ENCODE assay signal across 28 mouse cellular contexts in genomic region chr12:8111484-8111883, GRCm38 (mm10).
DNase-seq lines count a peak whose midpoint lies in the region; ATAC-seq and TF ChIP-seq lines count a peak whose summit lies in the region.
"Had no signal": no experiment of that assay in that cellular context is flagged by ENCODE, and none has a peak within 500 bp of the region (broad histone marks: within the 10 kb centered on the region; RNA-seq: fewer than 3 reads in every experiment).

No protein-coding gene starts in this region.

- H3K4me1 ChIP-seq in liver, adult 2 months (ENCODE audit: control insufficient read depth, insufficient read depth, low read length): peaks cover 12% of the 10 kb centered on the region; the same call in 1 of the 2 replicates
- H3K4me1 ChIP-seq in liver, embryonic 12.5 days: no peaks in the 10 kb centered on the region
- H3K4me1 ChIP-seq: forebrain, embryonic 12.5 days; forebrain, embryonic 15.5 days; heart, embryonic 13.5 days had no signal

- no peak overlapping the region for H3K27ac ChIP-seq in liver, adult 2 months (replicated peaks; ENCODE audit: insufficient read depth, low read depth, low read length)
- no peak overlapping the region for H3K27ac ChIP-seq in liver, embryonic 12.5 days
- H3K27ac ChIP-seq: embryonic facial prominence, embryonic 10.5 days; embryonic facial prominence, embryonic 13.5 days; forebrain, embryonic 12.5 days; forebrain, embryonic 15.5 days; heart, adult 2 months; heart, embryonic 10.5 days; heart, embryonic 13.5 days; hindbrain, embryonic 14.5 days; hindbrain, postnatal 0 days had no signal

- no peaks in the 10 kb centered on the region for H3K27me3 ChIP-seq in liver, adult 2 months (ENCODE audit: control insufficient read depth, insufficient read depth, low read length)
- no peaks in the 10 kb centered on the region for H3K27me3 ChIP-seq in liver, embryonic 12.5 days (replicated peaks)
- H3K27me3 ChIP-seq: embryonic facial prominence, embryonic 13.5 days; forebrain, embryonic 12.5 days; forebrain, embryonic 15.5 days; heart, embryonic 13.5 days had no signal

- no peak overlapping the region for H3K9ac ChIP-seq in liver, adult 2 months (ENCODE audit: low read depth, low read length)
- H3K9ac ChIP-seq in liver, embryonic 12.5 days: no peak overlapping the region
- H3K9ac ChIP-seq: embryonic facial prominence, embryonic 13.5 days; forebrain, embryonic 12.5 days; forebrain, embryonic 15.5 days; heart, embryonic 13.5 days; hindbrain, embryonic 14.5 days had no signal

- DNase-seq in liver, adult 2 months (ENCODE audit: extremely low read depth, low read depth, low spot score): peak; percentile 7
- peak; percentile 13 for DNase-seq in urinary bladder, postnatal 14 days (ENCODE audit: low spot score)
- DNase-seq in urinary bladder, postnatal 36 days (ENCODE audit: low spot score in 2 of 2): no peak
- no peak for DNase-seq in kidney, postnatal 10 days
- DNase-seq: adrenal gland, adult 2 months; adrenal gland, postnatal 14 days; cerebellum, adult 18-20 months; cerebellum, adult 9-10 months; cerebellum, postnatal 36 days; embryo, embryonic 11 days; gastrocnemius, postnatal 25 days; heart, adult 2 months; heart, postnatal 14 days; heart, postnatal 4 days had no signal

- 68% methylated on average over 4 of the region's 4 CpGs for WGBS in liver, adult 2 months
- WGBS in liver, embryonic 12.5 days (ENCODE audit: insufficient replicate concordance): 37% methylated on average over 4 of the region's 4 CpGs

- no peaks in the 10 kb centered on the region for H3K36me3 ChIP-seq in liver, adult 2 months (ENCODE audit: control insufficient read depth, insufficient read depth, low read length)
- no peaks in the 10 kb centered on the region for H3K36me3 ChIP-seq in liver, embryonic 12.5 days
- H3K36me3 ChIP-seq: embryonic facial prominence, embryonic 10.5 days; embryonic facial prominence, embryonic 13.5 days; forebrain, embryonic 12.5 days; forebrain, embryonic 15.5 days; heart, embryonic 10.5 days; heart, embryonic 13.5 days had no signal

- no peaks in the 10 kb centered on the region for H3K9me3 ChIP-seq in liver, embryonic 12.5 days (replicated peaks)
- H3K9me3 ChIP-seq: embryonic facial prominence, embryonic 10.5 days; embryonic facial prominence, embryonic 13.5 days; forebrain, embryonic 12.5 days; forebrain, embryonic 15.5 days; heart, embryonic 10.5 days; heart, embryonic 13.5 days had no signal

- no peak for TF ChIP-seq CTCF in liver, adult 2 months (IDR thresholded peaks at IDR 0.05; ENCODE audit: low read depth, low read length)

- no peak for TF ChIP-seq POLR2A in liver, adult 2 months (IDR thresholded peaks at IDR 0.05; ENCODE audit: extremely low read depth, insufficient read depth, low read length)

- no peak overlapping the region for H3K4me3 ChIP-seq in liver, adult 2 months (ENCODE audit: insufficient read depth, low read depth, low read length)
- H3K4me3 ChIP-seq in liver, embryonic 12.5 days: no peak overlapping the region
- H3K4me3 ChIP-seq: embryonic facial prominence, embryonic 10.5 days; embryonic facial prominence, embryonic 13.5 days; erythroblast, embryonic 14.5 days; forebrain, embryonic 12.5 days; forebrain, embryonic 15.5 days; heart, adult 2 months; heart, embryonic 10.5 days; heart, embryonic 13.5 days had no signal

- no peak for ATAC-seq in liver, embryonic 12.5 days
- ATAC-seq in granulocyte monocyte progenitor cell, adult 5-6 weeks (replicated peaks; ENCODE audit: poor library complexity, severe bottlenecking): peak; percentile 29
- ATAC-seq: activated CD4-positive, CD25-positive, alpha-beta regulatory T cell, adult 4 months; CD4-positive, CD25-positive, alpha-beta regulatory T cell, adult 4 months; forebrain, embryonic 15.5 days; hindbrain, postnatal 0 days; inflammation-experienced regulatory T-cells, adult 6 months had no signal

- H3K4me2 ChIP-seq in liver, embryonic 12.5 days: no peak overlapping the region
- H3K4me2 ChIP-seq: embryonic facial prominence, embryonic 13.5 days; forebrain, embryonic 12.5 days; forebrain, embryonic 15.5 days; heart, embryonic 13.5 days; hindbrain, embryonic 14.5 days had no signal

- H3K79me2 ChIP-seq in liver, adult 2 months (ENCODE audit: control insufficient read depth, insufficient read depth, low read length): no peaks in the 10 kb centered on the region

Comparison
In these comparisons a context has a peak if more than half of its experiments do, and no peak if none do; other contexts are left out.
1. DNase-seq: peak in liver, adult 2 months (single experiment) and urinary bladder, postnatal 14 days (single experiment); none in urinary bladder, postnatal 36 days (0 of 2) and kidney, postnatal 10 days (single experiment).